Mouse (Mus musculus): ENCODE data around the gene 4930451I11Rik.

4930451I11Rik gene

GRCm38 (mm10) chr7:126831539-126831938, at the start of gene 4930451I11Rik:
TSS of gene 4930451I11Rik (minus strand) at chr7:126831639.
- Histone ChIP-seq H3K27me3 (ENCODE audit: control insufficient read depth, insufficient read depth, low read length, poor library complexity, severe bottlenecking) (no peaks in the 10 kb centered on the region), H3K36me3 (ENCODE audit: control insufficient read depth, insufficient read depth, low read length, poor library complexity, severe bottlenecking) (no peaks in the 10 kb centered on the region)
- DNase-seq (ENCODE audit: low read depth, low spot score), result no peak

DNA sequence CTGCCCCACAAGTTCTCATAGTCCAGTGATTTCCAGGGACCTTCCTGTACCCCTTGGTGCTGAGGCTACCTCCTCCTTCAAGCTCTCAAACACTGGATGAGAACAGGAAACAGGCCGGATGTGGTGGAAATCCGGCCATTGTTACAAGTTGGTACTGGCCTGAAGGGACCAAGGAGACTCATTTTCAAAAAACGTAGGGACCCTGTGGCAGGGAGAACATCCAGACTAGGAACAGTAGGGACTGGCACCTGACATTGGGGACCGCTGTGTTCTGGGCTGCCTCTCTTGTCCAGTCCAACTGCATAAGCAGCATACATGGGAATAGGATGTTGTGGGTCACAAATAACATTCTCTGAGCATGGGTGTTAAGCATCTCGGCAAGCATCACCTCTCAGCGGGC, 49.6 kb upstream of the 4930451I11Rik start:
- Histone ChIP-seq H3K27me3 (ENCODE audit: control insufficient read depth, insufficient read depth, low read length, poor library complexity, severe bottlenecking) (no peaks in the 10 kb centered on the region), H3K36me3 (ENCODE audit: control insufficient read depth, insufficient read depth, low read length, poor library complexity, severe bottlenecking) (peaks cover 11% of the 10 kb centered on the region)
- DNase-seq (ENCODE audit: low read depth, low spot score), result no peak

- DNase-seq (ENCODE audit: low read depth, low spot score), result no peak
- H3K36me3 ChIP-seq (ENCODE audit: control insufficient read depth, insufficient read depth, low read length, poor library complexity, severe bottlenecking), result peaks cover 18% of the 10 kb centered on the region
Measured at GRCm38 (mm10) chr7:126877239-126877638, 45.8 kb upstream of the 4930451I11Rik start.

GRCm38 (mm10) chr7:126870520-126870891, 39.1 kb upstream of the 4930451I11Rik start:
- no peak for DNase-seq (ENCODE audit: low read depth, low spot score)
- H3K27me3 ChIP-seq (ENCODE audit: control insufficient read depth, insufficient read depth, low read length, poor library complexity, severe bottlenecking), result no peaks in the 10 kb centered on the region
- H3K36me3 ChIP-seq (ENCODE audit: control insufficient read depth, insufficient read depth, low read length, poor library complexity, severe bottlenecking), result peaks cover 22% of the 10 kb centered on the region

More at GRCm38 (mm10) chr7:126877239-126877638, 45.8 kb upstream of the 4930451I11Rik start:
- H3K27me3 ChIP-seq (ENCODE audit: control insufficient read depth, insufficient read depth, low read length, poor library complexity, severe bottlenecking), result no peaks in the 10 kb centered on the region

GRCm38 (mm10) chr7:126869780-126870519, 38.5 kb upstream of the 4930451I11Rik start:
- Histone ChIP-seq H3K27me3 (ENCODE audit: control insufficient read depth, insufficient read depth, low read length, poor library complexity, severe bottlenecking) (no peaks in the 10 kb centered on the region), H3K36me3 (ENCODE audit: control insufficient read depth, insufficient read depth, low read length, poor library complexity, severe bottlenecking) (peaks cover 22% of the 10 kb centered on the region)
- no peak for DNase-seq (ENCODE audit: low read depth, low spot score)

GRCm38 (mm10) chr7:126868003-126868402, 36.6 kb upstream of the 4930451I11Rik start:
- DNase-seq (ENCODE audit: low read depth, low spot score), result no peak
- no peaks in the 10 kb centered on the region for H3K27me3 ChIP-seq (ENCODE audit: control insufficient read depth, insufficient read depth, low read length, poor library complexity, severe bottlenecking)
- peaks cover 17% of the 10 kb centered on the region for H3K36me3 ChIP-seq (ENCODE audit: control insufficient read depth, insufficient read depth, low read length, poor library complexity, severe bottlenecking)

DNA sequence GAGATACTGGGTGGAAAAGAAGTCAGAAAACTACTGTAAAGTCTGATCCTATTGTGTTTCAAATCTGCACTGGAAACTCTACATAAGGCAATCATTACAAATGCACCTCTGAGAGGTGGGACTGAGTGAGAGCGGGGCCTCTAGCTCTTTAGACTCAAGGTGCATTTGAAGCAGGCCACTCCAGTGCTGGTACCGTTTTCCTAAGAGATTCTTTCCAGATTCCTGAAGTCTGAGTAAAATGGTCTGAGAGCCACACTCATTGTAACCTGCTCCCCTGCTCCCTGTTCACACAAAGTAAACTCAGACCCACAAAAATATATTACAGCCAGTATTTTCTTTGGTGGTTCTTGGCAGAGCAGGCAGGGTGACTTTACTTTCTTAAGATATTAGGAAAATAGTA, 36.1 kb upstream of the 4930451I11Rik start:
- H3K27me3 ChIP-seq (ENCODE audit: control insufficient read depth, insufficient read depth, low read length, poor library complexity, severe bottlenecking), result no peaks in the 10 kb centered on the region
- no peak for DNase-seq (ENCODE audit: low read depth, low spot score)
- H3K36me3 ChIP-seq (ENCODE audit: control insufficient read depth, insufficient read depth, low read length, poor library complexity, severe bottlenecking), result peaks cover 17% of the 10 kb centered on the region

- DNase-seq (ENCODE audit: low read depth, low spot score), result no peak
- peaks cover 7% of the 10 kb centered on the region for H3K36me3 ChIP-seq (ENCODE audit: control insufficient read depth, insufficient read depth, low read length, poor library complexity, severe bottlenecking)
- no peaks in the 10 kb centered on the region; the same call in 1 of the 2 replicates for H3K27me3 ChIP-seq (ENCODE audit: control insufficient read depth, insufficient read depth, low read length, poor library complexity, severe bottlenecking)
Measured at GRCm38 (mm10) chr7:126863791-126864190, 32.4 kb upstream of the 4930451I11Rik start.

DNA sequence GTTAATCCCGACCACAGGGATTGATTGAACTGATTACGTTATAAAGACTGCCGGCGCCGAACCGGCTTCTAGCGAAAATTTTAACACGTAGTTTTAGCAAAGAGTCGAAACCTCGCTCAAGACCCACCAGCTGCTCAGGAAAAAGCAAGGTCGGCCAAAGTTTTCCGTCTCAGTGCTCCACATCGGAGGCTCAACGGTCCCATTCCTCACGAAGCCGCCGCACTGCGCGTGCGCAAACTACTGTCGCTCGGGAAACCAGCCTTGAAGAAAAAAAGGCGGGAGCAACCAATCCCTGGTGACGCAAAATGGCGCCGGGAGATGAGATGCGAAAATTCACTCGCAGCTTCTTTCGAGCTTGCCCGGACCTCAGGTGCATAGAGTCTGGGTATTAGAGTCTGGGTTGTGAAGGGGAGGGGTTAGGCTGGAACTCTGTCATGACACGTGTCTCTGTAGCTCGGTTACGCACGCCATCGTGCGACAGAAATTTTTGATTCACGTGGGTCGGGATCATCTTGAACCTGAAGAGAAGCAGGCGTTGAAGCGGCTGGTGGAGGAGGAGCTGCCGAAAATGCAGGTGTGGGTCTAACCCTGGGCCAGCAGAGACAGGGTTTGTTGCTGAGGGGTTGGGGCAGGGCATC, 30.8 kb upstream of the 4930451I11Rik start, which contains the start of gene Ino80e:
TSS of gene Ino80e (minus strand) at position 231 of the 638 bp plus-strand sequence.
- peaks cover 8% of the 10 kb centered on the region for H3K36me3 ChIP-seq (ENCODE audit: control insufficient read depth, insufficient read depth, low read length, poor library complexity, severe bottlenecking)
- peak; percentile 93 for DNase-seq (ENCODE audit: low read depth, low spot score)
- H3K27me3 ChIP-seq (ENCODE audit: control insufficient read depth, insufficient read depth, low read length, poor library complexity, severe bottlenecking), result no peaks in the 10 kb centered on the region; the same call in 1 of the 2 replicates

GRCm38 (mm10) chr7:126861429-126862130, 30.1 kb upstream of the 4930451I11Rik start, which contains the start of gene Hirip3:
TSS of gene Hirip3 (plus strand) at chr7:126861972.
- H3K36me3 ChIP-seq (ENCODE audit: control insufficient read depth, insufficient read depth, low read length, poor library complexity, severe bottlenecking), result peaks cover 7% of the 10 kb centered on the region
- no peaks in the 10 kb centered on the region; the same call in 1 of the 2 replicates for H3K27me3 ChIP-seq (ENCODE audit: control insufficient read depth, insufficient read depth, low read length, poor library complexity, severe bottlenecking)
- DNase-seq (ENCODE audit: low read depth, low spot score), result peak; percentile 93

GRCm38 (mm10) chr7:126860987-126861386, 29.5 kb upstream of the 4930451I11Rik start:
- no peak for DNase-seq (ENCODE audit: low read depth, low spot score)
- peaks cover 7% of the 10 kb centered on the region for H3K36me3 ChIP-seq (ENCODE audit: control insufficient read depth, insufficient read depth, low read length, poor library complexity, severe bottlenecking)
- no peaks in the 10 kb centered on the region; the same call in 1 of the 2 replicates for H3K27me3 ChIP-seq (ENCODE audit: control insufficient read depth, insufficient read depth, low read length, poor library complexity, severe bottlenecking)

- H3K27me3 ChIP-seq (ENCODE audit: control insufficient read depth, insufficient read depth, low read length, poor library complexity, severe bottlenecking), result no peaks in the 10 kb centered on the region; the same call in 1 of the 2 replicates
- H3K36me3 ChIP-seq (ENCODE audit: control insufficient read depth, insufficient read depth, low read length, poor library complexity, severe bottlenecking), result peaks cover 13% of the 10 kb centered on the region
- DNase-seq (ENCODE audit: low read depth, low spot score), result no peak
Measured at GRCm38 (mm10) chr7:126856741-126857420, 25.4 kb upstream of the 4930451I11Rik start.

GRCm38 (mm10) chr7:126855641-126856040, 24.2 kb upstream of the 4930451I11Rik start:
- H3K36me3 ChIP-seq (ENCODE audit: control insufficient read depth, insufficient read depth, low read length, poor library complexity, severe bottlenecking), result peaks cover 13% of the 10 kb centered on the region
- H3K27me3 ChIP-seq (ENCODE audit: control insufficient read depth, insufficient read depth, low read length, poor library complexity, severe bottlenecking), result no peaks in the 10 kb centered on the region; the same call in 1 of the 2 replicates
- DNase-seq (ENCODE audit: low read depth, low spot score), result no peak

- no peak for DNase-seq (ENCODE audit: low read depth, low spot score)
- Histone ChIP-seq H3K36me3 (ENCODE audit: control insufficient read depth, insufficient read depth, low read length, poor library complexity, severe bottlenecking) (peaks cover 13% of the 10 kb centered on the region), H3K27me3 (ENCODE audit: control insufficient read depth, insufficient read depth, low read length, poor library complexity, severe bottlenecking) (no peaks in the 10 kb centered on the region)
Measured at GRCm38 (mm10) chr7:126853454-126853853, 22.0 kb upstream of the 4930451I11Rik start.

Measured in splenic B cell, adult 2 months (primary cell).